Mouse (Mus musculus) olfactory bulb, adult 2 months (tissue): ENCODE results near the gene Ccno. TPM values are rescaled to one million over a fixed set of nuclear protein-coding genes. Genes with fewer than 3 reads are reported as not detected.
A peak's percentile ranks its signal among the peaks of the same experiment; 100 is the strongest.
"Not testable (repeated sequence)": the region's sequence is repeated elsewhere in the genome, so short reads cannot be mapped to it uniquely, and the experiment has no call there.

Experiments
- H3K27ac ChIP-seq: fragments of 200-500 bp; 2 replicates; pipeline ENCODE4 v1.5.1; 2012; ENCODE audit warnings: low read depth, low read length; ENCODE audit not compliant: insufficient read depth
- H3K4me1 ChIP-seq: fragments of 200-500 bp; 2 replicates; pipeline ENCODE4 v1.6.1; 2012; ENCODE audit warnings: low read length; ENCODE audit not compliant: control insufficient read depth, insufficient read depth
- H3K4me3 ChIP-seq: fragments of 200-500 bp; 2 replicates; pipeline ENCODE4 v1.5.1; 2012; ENCODE audit warnings: mild to moderate bottlenecking, low read depth, low read length, moderate library complexity; ENCODE audit not compliant: insufficient read depth
- CTCF ChIP-seq: fragments of 200-500 bp; IDR thresholded peaks from 2 replicates; pipeline ENCODE4 v1.5.1; 2012; ENCODE audit warnings: low read depth, mild to moderate bottlenecking, low read length, moderate library complexity; ENCODE audit not compliant: insufficient read depth
- POLR2A ChIP-seq: fragments of 200-500 bp; IDR thresholded peaks from 2 replicates; pipeline ENCODE4 v1.6.1; 2012; ENCODE audit warnings: mild to moderate bottlenecking, low read depth, low read length, moderate library complexity; ENCODE audit not compliant: insufficient read depth
- WGBS: fragments of 180-500 bp; shearing (Covaris S2); methylation state at CpG from one replicate; pipeline ENCODE4 v1.1.7; 2018; 5-methylcytosine and 5-hydroxymethylcytosine counted together
- polyA plus RNA-seq: library from polyadenylated mRNA; stranded (reverse); fragments of >200 nt; gene quantifications from 2 replicates; pipeline ENCODE4 v1.2.4, GENCODE M21; 2012; ENCODE audit warnings: low replicate concordance; ENCODE audit not compliant: missing spikeins, insufficient read depth, insufficient read length

Ccno gene
- polyA plus RNA-seq, 1 experiment = not detected

DNA sequence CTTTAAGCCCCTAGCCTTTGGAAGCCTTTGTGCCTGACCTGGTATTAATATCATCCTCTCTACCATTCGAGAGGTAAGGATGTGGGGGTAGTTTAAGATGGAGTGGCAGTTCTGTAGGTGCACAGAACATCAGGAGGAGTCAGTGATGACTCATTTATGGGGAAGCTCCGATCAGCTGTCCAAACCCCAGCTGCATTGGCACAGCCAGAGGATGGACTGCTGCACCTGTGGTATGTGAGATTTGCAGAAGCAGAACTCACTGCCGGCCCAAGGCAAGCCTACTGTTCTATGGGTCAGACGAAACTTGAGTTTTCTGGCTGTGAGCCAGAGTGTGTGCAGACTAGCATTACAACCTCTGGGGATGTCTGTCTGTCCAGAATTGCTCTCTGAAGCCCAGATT, 8.8 kb downstream of the Ccno start:
- no peak overlapping the region for H3K4me3 ChIP-seq
- WGBS = 70% methylated on average over 4 of the region's 4 CpGs
- TF ChIP-seq CTCF (no peak), POLR2A (no peak)
- no peak overlapping the region for H3K27ac ChIP-seq
- peaks cover 13% of the 10 kb centered on the region for H3K4me1 ChIP-seq

DNA sequence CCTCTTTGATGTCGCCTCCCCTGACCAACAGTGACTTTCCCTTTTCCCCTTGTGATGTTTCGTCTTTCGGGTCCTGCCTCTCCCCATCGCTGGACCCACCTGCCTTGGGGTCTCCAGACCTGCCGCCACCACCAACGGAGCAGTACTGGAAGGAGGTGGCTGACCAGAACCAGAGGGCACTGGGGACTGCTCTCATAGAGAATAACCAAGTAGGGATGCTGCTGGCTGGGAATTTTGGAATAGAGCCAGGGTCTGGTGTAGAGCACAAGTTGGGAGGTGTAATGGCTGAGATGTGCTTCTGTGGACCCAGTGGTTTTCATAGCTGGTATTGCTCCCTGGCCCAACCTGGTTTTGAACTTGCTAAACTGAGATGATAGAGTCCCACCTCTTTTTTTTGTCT, 9.8 kb downstream of the Ccno start:
- Histone ChIP-seq H3K4me1 (peaks cover 13% of the 10 kb centered on the region), H3K4me3 (no peak overlapping the region), H3K27ac (no peak overlapping the region)
- WGBS = 65% methylated on average over 6 of the region's 6 CpGs
- TF ChIP-seq POLR2A = no peak
- TF ChIP-seq CTCF = no peak

DNA sequence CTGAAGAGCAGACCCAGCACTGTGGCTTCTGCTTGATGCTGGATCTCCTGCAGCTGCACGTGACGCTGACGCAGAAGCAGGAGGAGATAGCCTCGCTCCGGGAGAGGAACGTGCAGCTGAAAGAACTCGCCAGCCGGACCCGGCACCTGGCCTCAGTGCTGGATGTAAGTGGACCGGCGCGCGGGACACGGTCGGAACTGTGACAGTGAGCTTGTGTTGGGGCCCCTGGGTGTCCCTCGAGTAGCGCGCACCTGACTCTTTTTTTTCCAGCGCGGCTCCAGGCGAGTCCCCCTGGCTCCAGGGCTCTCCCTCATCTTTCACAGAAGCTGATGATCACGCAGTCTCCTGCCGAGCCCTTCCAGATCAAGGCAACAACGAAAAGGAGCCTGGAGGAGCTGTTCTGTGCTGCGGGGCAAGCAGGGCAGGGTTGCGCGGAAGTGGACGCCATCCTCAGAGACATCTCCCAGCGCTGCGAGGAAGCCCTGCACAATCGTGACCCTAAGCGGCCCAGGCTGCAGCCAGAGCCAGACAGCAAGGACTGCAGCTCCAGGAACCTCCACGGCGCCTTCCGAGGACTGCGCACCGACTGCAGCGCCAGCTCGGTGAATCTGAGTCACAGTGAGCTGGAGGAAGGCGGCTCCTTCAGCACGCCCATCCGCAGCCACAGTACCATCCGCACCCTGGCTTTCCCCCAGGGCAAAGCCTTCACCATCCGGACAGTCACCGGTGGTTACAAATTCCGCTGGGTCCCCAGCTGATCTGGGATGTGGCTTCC, 11.0 kb downstream of the Ccno start:
- TF ChIP-seq CTCF = 0 out of 2 replicates have a peak, but pooled peaks have one; percentile 14
- TF ChIP-seq POLR2A = no peak; the same call in 1 of the 2 replicates
- H3K4me1 ChIP-seq = peaks cover 9% of the 10 kb centered on the region
- WGBS = under 1% methylated on average over 46 of the region's 46 CpGs
- H3K27ac ChIP-seq = peak overlapping the region; percentile 72
- H3K4me3 ChIP-seq = peak overlapping the region; percentile 66

DNA sequence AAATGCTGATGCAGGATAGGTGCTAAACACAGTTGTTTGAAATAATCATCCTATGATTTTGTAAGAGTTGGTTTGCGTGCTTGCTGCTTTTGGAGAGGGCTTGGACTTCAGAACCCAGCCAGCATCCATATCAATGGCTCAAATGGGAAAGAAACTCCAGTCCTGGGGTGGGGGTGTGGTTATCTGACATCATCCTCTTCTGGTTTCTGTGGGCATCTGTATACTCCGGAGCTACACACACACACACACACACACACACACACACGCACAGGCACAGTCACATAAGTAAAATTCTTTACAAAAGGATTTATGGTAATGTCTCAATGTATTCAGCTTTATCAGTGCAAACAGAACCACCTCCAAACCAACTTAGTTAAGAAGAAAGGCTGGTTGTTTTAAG, 12.5 kb downstream of the Ccno start:
- 78% methylated on average over 3 of the region's 3 CpGs for WGBS
- no peak overlapping the region for H3K27ac ChIP-seq

DNA sequence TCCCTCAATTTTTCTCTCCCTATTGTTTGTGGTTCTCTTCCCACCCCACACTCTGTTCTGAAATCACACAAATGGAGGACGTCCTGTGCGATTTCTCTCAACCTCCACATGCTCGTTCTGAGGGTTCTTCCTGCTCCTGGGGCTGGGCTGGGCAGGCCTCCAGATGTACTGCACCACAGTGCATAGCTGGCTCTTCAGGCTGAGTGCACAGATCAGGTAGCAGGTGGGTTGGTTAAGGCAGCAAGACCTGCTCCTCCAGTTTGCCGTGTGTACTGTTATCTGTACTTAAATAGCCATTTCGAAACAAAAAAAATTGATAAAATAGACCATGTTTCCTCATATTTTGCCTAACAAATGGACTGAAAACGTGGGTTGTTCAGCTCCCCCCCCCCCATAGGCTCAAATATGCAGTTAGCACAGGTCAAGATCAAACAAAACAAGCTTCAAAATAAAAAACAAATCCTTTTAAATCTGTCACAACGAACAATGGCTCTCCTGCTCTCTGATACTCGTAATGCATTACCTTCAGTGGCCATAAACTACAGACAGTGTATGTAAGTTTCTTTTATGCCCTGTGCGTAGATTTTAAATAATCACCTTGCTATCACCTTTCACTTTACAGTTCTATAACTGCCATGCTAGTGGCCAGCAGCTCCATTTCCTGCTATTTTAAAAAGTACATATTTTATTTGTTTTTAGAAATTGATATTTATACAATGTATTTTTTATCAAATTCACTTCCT, 13.1 kb downstream of the Ccno start:
- no peak for TF ChIP-seq POLR2A
- no peak for TF ChIP-seq CTCF
- WGBS = 79% methylated on average over 9 of the region's 9 CpGs
- H3K27ac ChIP-seq = no peak overlapping the region
- peaks cover 2% of the 10 kb centered on the region; the same call in 1 of the 2 replicates for H3K4me1 ChIP-seq
- no peak overlapping the region for H3K4me3 ChIP-seq

More for the DNA sequence above, 12.5 kb downstream of the Ccno start:
- no peak for TF ChIP-seq CTCF
- TF ChIP-seq POLR2A = no peak
- Histone ChIP-seq H3K4me1 (peaks cover 2% of the 10 kb centered on the region; the same call in 1 of the 2 replicates), H3K4me3 (no peak overlapping the region)

DNA sequence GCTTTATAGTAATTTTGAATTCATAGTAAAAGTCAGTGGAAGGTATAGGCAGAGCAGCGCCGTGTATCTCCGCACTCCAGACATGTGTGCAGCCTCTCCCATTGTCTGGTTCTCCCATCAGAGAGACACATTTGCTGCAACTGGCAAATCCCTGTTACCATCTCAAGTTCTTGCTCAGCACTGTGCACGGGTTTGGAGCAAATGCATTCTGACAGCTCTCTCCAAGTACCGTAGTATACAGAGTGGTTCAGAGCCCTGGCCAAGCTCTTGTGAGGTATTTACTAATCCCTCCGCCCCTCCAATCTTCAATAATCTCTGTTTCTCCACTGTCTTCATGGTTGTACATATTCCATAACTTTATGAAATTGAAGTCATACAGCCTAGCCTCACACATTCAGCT, 25.1 kb downstream of the Ccno start:
- no peaks in the 10 kb centered on the region for H3K4me1 ChIP-seq
- no peak overlapping the region for H3K27ac ChIP-seq
- WGBS = 46% methylated on average over 6 of the region's 6 CpGs
- no peak overlapping the region for H3K4me3 ChIP-seq
- TF ChIP-seq POLR2A (no peak), CTCF (no peak)

DNA sequence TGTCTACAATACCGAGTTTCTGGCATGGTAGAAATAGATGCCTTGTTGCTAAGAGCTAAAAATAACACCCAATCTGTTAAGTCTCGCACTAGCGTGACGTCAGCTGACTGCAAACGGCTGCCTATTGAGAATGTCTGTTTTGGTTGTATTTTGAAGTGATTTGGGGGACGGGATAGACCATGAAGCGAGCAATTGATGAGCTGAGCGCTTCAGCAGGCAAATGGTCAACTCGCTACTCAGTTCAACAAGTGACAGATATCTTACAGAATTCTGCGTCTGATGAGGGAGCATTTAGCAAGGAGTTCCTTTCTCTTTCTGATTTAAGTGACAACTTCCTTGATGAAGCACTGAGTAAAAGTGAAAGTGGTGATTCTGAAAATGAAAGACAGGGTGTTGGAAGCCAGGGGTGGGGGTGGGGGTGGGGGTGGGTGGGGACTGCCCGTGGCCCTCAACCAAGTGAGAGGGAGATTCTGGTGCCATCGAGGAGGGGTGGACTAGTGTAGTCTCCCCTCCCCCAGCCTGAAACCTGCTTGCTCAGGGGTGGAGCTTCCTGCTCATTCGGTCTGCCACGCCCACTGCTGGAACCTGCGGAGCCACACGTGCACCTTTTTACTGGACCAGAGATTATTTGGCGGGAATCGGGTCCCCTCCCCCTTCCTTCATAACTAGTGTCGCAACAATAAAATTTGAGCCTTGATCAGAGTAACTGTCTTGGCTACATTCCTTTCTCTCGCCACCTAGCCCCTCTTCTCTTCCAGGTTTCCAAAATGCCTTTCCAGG, 25.8 kb downstream of the Ccno start:
- not testable (repeated sequence) for H3K4me1 ChIP-seq, H3K27ac ChIP-seq, H3K4me3 ChIP-seq
- WGBS = 36% methylated on average over 20 of the region's 20 CpGs

DNA sequence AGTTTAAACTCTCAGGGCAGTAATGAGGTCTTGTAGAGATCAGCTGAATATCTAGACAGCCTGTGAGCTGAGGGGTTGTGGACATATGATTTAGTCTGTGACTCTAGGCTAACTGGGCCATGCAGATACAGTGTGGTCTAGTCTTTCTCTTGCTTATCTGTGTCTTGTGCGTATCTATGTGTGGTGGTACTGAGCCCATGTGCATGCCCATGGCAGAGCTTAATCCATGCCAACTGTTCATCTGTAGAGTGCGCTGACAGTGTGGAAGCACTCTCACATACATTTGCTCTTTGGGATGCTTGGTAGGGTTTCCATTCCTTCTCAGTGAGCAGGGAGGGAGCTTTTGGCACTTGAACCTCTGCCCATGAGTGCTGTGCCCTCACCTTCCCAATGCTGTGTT, 33.9 kb downstream of the Ccno start:
- H3K4me3 ChIP-seq = no peak overlapping the region
- H3K27ac ChIP-seq = no peak overlapping the region
- 90% methylated on average over 2 of the region's 2 CpGs for WGBS
- no peaks in the 10 kb centered on the region for H3K4me1 ChIP-seq
- TF ChIP-seq CTCF (no peak), POLR2A (no peak)

DNA sequence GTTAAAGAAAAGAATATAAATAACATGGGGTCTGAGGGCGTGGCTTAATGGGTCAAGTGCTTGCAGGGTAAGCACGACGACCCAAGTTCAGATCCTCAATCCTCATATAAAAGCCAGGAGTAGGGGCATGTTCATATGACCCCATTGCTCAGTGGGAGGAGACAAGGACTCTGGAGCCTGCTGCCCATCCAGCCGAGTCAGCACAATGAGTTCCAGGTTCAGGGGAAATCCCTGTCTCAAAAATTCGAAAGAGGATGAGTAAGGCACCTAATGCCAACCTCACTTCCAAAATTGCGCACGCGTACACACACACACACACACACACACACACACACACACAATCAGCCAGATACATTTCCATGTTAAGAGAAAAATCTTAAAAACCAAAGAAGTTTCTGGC, 34.9 kb downstream of the Ccno start:
- TF ChIP-seq CTCF (no peak), POLR2A (no peak)
- no peak overlapping the region for H3K27ac ChIP-seq
- H3K4me3 ChIP-seq = no peak overlapping the region
- H3K4me1 ChIP-seq = no peaks in the 10 kb centered on the region
- WGBS = 81% methylated on average over 8 of the region's 8 CpGs
